Mouse (Mus musculus) forebrain, embryonic 14.5 days (tissue): ENCODE measurements around the gene Abi3. TPM values are rescaled to one million over a fixed set of nuclear protein-coding genes. Genes with fewer than 3 reads are reported as not detected.

Experiments
- ATAC-seq: fragments of 200-750 bp; cut with Nextera tagmentation; 2 replicates; pipeline ENCODE4 v1.8.0; 2017; ENCODE audit warnings: mild to moderate bottlenecking, moderate library complexity
- DNase-seq: peaks from one replicate; pipeline ENCODE4 v3.0.0-alpha.2; 2015; ENCODE audit warnings: low spot score
- H3K27ac ChIP-seq: fragments of 300-500 bp; sonication (generic); 2 replicates; pipeline ENCODE4 v1.5.1; 2014; ENCODE audit warnings: low read depth, mild to moderate bottlenecking, control low read depth, low read length, moderate library complexity
- H3K27me3 ChIP-seq: fragments of 300-500 bp; sonication (generic); replicated peaks from 2 replicates; pipeline ENCODE4 v1.6.1; 2014; ENCODE audit warnings: low read length, control low read depth, mixed read lengths; ENCODE audit not compliant: control insufficient read depth, insufficient read depth
- H3K36me3 ChIP-seq: fragments of 300-500 bp; sonication (generic); 2 replicates; pipeline ENCODE4 v1.6.1; 2014; ENCODE audit warnings: low read length, control low read depth; ENCODE audit not compliant: control insufficient read depth, insufficient read depth
- H3K4me1 ChIP-seq: fragments of 300-500 bp; sonication (generic); 2 replicates; pipeline ENCODE4 v1.6.1; 2014; ENCODE audit warnings: antibody characterized with exemption, low read length, control low read depth; ENCODE audit not compliant: control insufficient read depth, insufficient read depth
- H3K4me2 ChIP-seq: fragments of 300-500 bp; sonication (generic); 2 replicates; pipeline ENCODE4 v1.6.1; 2014; ENCODE audit warnings: mild to moderate bottlenecking, control low read depth, low read length
- H3K4me3 ChIP-seq: fragments of 300-500 bp; sonication (generic); 2 replicates; pipeline ENCODE4 v1.5.1; 2014; ENCODE audit warnings: low read depth, low read length, control low read depth
- H3K9ac ChIP-seq: fragments of 300-500 bp; sonication (generic); 2 replicates; pipeline ENCODE4 v1.6.1; 2014; ENCODE audit warnings: mild to moderate bottlenecking, low read length, control low read depth, moderate library complexity
- H3K9me3 ChIP-seq: fragments of 300-500 bp; sonication (generic); replicated peaks from 2 replicates; pipeline ENCODE4 v1.6.1; 2016; ENCODE audit warnings: low read length, control low read depth, mixed read lengths; ENCODE audit not compliant: control insufficient read depth
- WGBS: fragments of 180-500 bp; shearing (Covaris S2); extraction: QIAGEN DNeasy Blood & Tissue Kit; methylation state at CpG from one replicate; pipeline ENCODE4 v1.1.7; 2014; 5-methylcytosine and 5-hydroxymethylcytosine counted together
- polyA plus RNA-seq: library from polyadenylated mRNA; unstranded; fragments of >200 nt; fragmentation: Nextera tagmentation; extraction: Ambion mirVana; gene quantifications from 2 replicates; pipeline ENCODE4 v1.2.1, GENCODE M21; 2014

Abi3 gene
- polyA plus RNA-seq, 1 experiment from 2014 or later: 0.50 TPM

DNA sequence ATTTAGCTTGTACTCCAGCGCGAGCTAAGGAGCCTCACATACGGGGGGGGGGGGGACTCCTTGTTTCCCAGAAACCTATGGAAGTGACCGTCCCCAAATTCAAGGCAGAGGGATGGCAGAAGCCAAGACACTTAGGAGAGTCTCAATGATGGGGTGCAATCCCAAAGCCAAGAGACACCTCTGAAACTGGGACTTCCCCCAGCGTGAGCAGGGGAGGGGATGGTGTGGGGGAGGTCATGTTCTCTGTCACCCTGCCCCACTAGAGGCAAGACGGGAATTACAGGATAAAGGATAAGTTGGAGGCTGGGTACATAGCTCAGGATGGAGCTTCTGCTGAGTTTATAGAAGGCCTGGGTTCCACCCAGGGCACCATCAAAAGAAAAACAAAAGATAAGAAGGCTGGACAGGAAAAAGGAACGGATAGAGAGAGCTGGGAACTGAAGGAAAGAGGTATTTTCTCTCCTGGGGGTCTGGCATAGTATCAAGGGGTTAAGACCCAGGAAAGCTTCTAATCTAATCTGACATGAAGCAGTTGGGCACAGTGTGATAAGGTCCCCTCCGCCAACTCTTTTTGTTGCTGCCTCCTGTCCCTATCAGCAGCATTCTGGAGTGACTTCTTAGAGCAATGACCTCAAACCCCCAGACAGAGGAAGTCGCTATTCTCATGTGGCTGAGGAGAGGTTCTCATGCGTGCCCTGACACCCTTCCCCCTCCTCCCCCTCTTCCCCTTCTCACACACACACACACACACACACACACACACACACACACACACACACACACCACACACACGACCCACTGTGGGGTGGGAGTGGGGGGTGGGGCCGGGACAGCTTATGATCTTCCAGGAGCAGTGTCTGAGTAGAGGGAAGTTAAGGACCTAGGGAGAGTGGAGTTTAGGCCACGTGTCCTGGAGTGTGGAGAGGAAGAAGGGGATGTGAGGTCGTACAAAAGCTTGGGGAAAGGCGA is 7.2 kb downstream of the Abi3 start:
- ATAC-seq (no peak), DNase-seq (no peak)
- Histone ChIP-seq H3K27me3 (peaks cover 60% of the 10 kb centered on the region), H3K36me3 (no peaks in the 10 kb centered on the region), H3K9ac (no peak overlapping the region), H3K4me2 (no peak overlapping the region), H3K27ac (no peak overlapping the region), H3K4me1 (peaks cover 7% of the 10 kb centered on the region), H3K9me3 (no peaks in the 10 kb centered on the region), H3K4me3 (no peak overlapping the region)
- 20% methylated on average over 15 of the region's 15 CpGs for WGBS

DNA sequence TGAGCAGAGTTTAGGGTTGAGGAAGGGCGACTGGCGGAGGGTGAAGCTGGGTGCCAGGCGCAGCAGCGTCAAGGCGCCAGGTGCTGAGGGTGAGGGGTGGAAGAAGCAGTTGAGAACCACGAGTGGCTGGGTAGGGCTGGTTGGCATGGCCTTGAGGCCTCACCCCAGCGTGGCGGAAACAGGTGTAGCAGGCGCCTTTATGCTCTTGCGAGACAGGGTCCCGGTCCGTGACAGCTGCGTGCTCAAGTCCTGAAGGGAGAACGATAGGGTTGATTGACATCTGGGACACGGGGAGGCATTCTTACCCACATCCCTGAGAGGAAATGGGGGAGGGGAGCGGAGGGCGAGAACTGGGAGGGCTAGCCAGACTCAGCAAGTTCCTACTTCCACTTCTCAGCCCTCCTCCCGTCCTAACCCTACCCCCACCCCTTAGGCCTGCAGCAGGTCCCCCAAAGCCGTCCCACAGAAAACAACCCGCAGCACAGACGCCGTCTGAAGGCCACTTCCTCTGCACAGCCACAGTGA is 8.1 kb downstream of the Abi3 start:
- no peak overlapping the region for H3K4me2 ChIP-seq
- no peak for ATAC-seq
- H3K9ac ChIP-seq: no peak overlapping the region
- H3K9me3 ChIP-seq: no peaks in the 10 kb centered on the region
- peaks cover 68% of the 10 kb centered on the region for H3K27me3 ChIP-seq
- 4% methylated on average over 22 of the region's 22 CpGs for WGBS
- H3K4me3 ChIP-seq: no peak overlapping the region
- DNase-seq: no peak
- H3K27ac ChIP-seq: no peak overlapping the region
- H3K4me1 ChIP-seq: peaks cover 7% of the 10 kb centered on the region
- H3K36me3 ChIP-seq: no peaks in the 10 kb centered on the region

GRCm38 (mm10) chr11:95833631-95834142 is 8.6 kb downstream of the Abi3 start:
- H3K9me3 ChIP-seq: no peaks in the 10 kb centered on the region
- no peak overlapping the region for H3K4me2 ChIP-seq
- no peak overlapping the region for H3K27ac ChIP-seq
- no peaks in the 10 kb centered on the region for H3K36me3 ChIP-seq
- H3K9ac ChIP-seq: no peak overlapping the region
- peaks cover 73% of the 10 kb centered on the region for H3K27me3 ChIP-seq
- 6% methylated on average over 18 of the region's 18 CpGs for WGBS
- peaks cover 7% of the 10 kb centered on the region for H3K4me1 ChIP-seq
- ATAC-seq (no peak), DNase-seq (no peak)
- no peak overlapping the region for H3K4me3 ChIP-seq

GRCm38 (mm10) chr11:95833006-95833570 is 9.2 kb downstream of the Abi3 start:
- Histone ChIP-seq H3K4me2 (no peak overlapping the region), H3K36me3 (no peaks in the 10 kb centered on the region), H3K27me3 (peaks cover 79% of the 10 kb centered on the region), H3K27ac (no peak overlapping the region), H3K4me1 (peaks cover 7% of the 10 kb centered on the region), H3K4me3 (no peak overlapping the region), H3K9me3 (no peaks in the 10 kb centered on the region), H3K9ac (no peak overlapping the region)
- ATAC-seq (no peak), DNase-seq (no peak)
- 23% methylated on average over 8 of the region's 8 CpGs for WGBS

DNA sequence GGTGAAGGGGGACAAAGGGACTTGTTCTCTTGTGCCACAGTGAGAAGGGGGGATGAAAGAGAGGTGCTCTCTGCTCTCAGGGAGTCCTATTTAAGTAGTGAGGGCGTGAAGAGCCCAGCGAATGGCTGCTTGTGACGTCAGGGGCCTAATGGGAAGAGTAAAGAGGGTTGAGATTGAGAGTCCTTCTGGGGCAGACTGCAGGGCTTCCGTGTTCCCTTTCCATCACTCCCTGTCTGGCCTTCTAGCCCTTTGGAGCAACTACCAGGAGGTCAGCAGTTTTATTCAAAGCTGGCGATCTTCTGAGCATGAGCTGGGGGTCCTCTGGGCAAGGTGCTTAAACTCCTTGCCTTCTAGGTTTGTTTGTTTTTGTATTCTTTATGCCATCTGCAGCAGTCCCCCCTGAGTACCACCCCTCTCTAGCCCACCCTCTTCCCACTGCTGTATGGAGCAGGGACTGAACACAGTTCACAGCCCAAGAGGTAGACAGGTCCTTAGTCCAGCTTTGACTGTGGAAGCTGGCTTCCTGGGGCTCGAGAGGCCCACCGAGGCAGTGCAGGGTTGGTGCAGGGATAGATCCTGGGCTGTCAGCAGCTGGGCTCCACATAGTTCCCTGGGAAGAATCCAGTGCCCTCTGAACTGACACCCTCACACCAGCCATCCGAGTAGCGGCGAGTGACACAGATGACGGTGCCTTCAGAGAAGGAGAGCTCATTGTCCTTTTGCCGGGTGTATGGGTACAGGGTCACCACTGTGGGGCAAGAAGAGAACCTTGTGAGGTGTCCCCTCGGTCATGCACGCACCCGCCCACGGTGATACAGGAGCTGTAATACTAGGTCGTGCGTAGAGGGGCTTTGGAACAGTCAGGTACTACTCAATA is 9.9 kb downstream of the Abi3 start:
- Histone ChIP-seq H3K9me3 (no peaks in the 10 kb centered on the region), H3K27me3 (peaks cover 81% of the 10 kb centered on the region), H3K4me2 (no peak overlapping the region), H3K4me1 (peaks cover 7% of the 10 kb centered on the region), H3K4me3 (no peak overlapping the region), H3K9ac (no peak overlapping the region), H3K27ac (no peak overlapping the region), H3K36me3 (no peaks in the 10 kb centered on the region)
- DNase-seq (no peak), ATAC-seq (no peak)
- WGBS: 27% methylated on average over 18 of the region's 18 CpGs

GRCm38 (mm10) chr11:95831641-95832040 is 10.6 kb downstream of the Abi3 start:
- Histone ChIP-seq H3K27ac (no peak overlapping the region), H3K4me3 (no peak overlapping the region), H3K4me2 (no peak overlapping the region), H3K36me3 (no peaks in the 10 kb centered on the region), H3K4me1 (peaks cover 4% of the 10 kb centered on the region; the same call in 1 of the 2 replicates), H3K9me3 (no peaks in the 10 kb centered on the region), H3K9ac (no peak overlapping the region), H3K27me3 (peaks cover 88% of the 10 kb centered on the region)
- ATAC-seq (no peak), DNase-seq (no peak)
- WGBS: 5% methylated on average over 15 of the region's 15 CpGs

DNA sequence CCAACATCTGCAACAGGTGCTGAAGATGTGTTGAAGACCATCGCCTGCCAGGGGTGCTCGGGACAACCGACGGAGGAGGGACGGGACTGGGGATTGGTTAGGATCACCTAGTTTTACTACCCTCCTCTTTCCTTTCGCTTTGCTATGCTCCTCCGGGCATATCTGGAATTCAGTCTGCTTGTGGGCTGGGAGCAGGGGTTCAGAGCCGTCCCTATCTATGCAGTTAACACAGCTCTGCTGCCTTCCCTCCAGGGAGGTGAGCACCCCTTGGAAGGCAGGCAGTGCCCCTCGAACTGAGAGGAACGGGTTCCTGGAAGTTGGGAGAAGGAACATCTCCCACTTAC is 11.0 kb downstream of the Abi3 start:
- H3K4me1 ChIP-seq: 0 out of 2 replicates have a peak, but pooled peaks cover 4% of the 10 kb centered on the region
- peak overlapping the region; percentile 17; the same call in 1 of the 2 replicates for H3K4me3 ChIP-seq
- no peaks in the 10 kb centered on the region for H3K36me3 ChIP-seq
- ATAC-seq (no peak), DNase-seq (no peak)
- H3K27ac ChIP-seq: no peak overlapping the region
- peaks cover 89% of the 10 kb centered on the region for H3K27me3 ChIP-seq
- WGBS: 7% methylated on average over 10 of the region's 10 CpGs
- no peaks in the 10 kb centered on the region for H3K9me3 ChIP-seq
- no peak overlapping the region for H3K9ac ChIP-seq
- H3K4me2 ChIP-seq: peak overlapping the region; percentile 33

GRCm38 (mm10) chr11:95830411-95831275 is 11.6 kb downstream of the Abi3 start:
- H3K27me3 ChIP-seq: peaks cover 86% of the 10 kb centered on the region
- DNase-seq (no peak), ATAC-seq (no peak)
- 3% methylated on average over 80 of the region's 80 CpGs for WGBS
- peak overlapping the region; percentile 33 for H3K4me2 ChIP-seq
- peak overlapping the region; percentile 17 for H3K4me3 ChIP-seq
- no peaks in the 10 kb centered on the region for H3K9me3 ChIP-seq
- H3K4me1 ChIP-seq: 0 out of 2 replicates have a peak, but pooled peaks cover 4% of the 10 kb centered on the region
- H3K36me3 ChIP-seq: no peaks in the 10 kb centered on the region
- H3K27ac ChIP-seq: no peak overlapping the region
- H3K9ac ChIP-seq: no peak overlapping the region
